Mouse (Mus musculus) small intestine, adult 2 months (tissue): Measurements from ENCODE around the gene Srp9.

Experiments
- CTCF ChIP-seq: fragments of 200-500 bp; IDR thresholded peaks from 2 replicates; pipeline ENCODE4 v1.5.1; 2012; ENCODE audit warnings: low read depth, mild to moderate bottlenecking, control low read depth, inconsistent platforms, low read length, moderate library complexity, mixed read lengths; ENCODE audit not compliant: insufficient replicate concordance, insufficient read length; ENCODE audit errors: extremely low read depth
- POLR2A ChIP-seq: fragments of 200-500 bp; IDR thresholded peaks from 2 replicates; pipeline ENCODE4 v1.6.1; 2012; ENCODE audit warnings: low read depth, mild to moderate bottlenecking, control low read depth, inconsistent platforms, low read length, moderate library complexity

DNA sequence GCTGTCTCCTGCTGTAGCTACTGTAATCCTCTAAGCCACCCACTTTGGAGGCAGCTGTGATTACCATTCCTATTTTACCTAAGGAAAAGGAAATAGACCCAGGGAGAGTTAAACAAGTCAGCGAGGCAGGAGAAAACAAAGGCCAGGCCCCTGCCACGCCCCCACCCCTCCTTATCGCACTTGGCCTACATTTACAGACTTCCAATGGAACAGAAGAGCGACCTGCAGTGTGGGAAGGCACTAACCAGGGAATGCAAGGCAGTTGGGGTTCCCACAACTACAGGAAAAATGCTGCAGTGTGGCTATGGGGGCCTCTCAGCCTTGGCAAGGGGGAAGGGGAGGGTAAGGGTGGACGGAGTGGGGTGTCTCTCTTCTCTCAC, 34.2 kb upstream of the Srp9 start:
- TF ChIP-seq CTCF (no peak), POLR2A (no peak)
